ENCODE assay signal across 8 mouse cellular contexts in genomic region chr14:50061179-50061578, GRCm38 (mm10). TPM values are rescaled to one million over a fixed set of nuclear protein-coding genes. Genes with fewer than 3 reads are reported as not detected.
DNase-seq lines count a peak whose midpoint lies in the region; ATAC-seq and TF ChIP-seq lines count a peak whose summit lies in the region.

No protein-coding gene starts in this region.

- WGBS in limb, embryonic 15.5 days, result 11% methylated on average over 11 of the region's 11 CpGs
- 14% methylated on average over 11 of the region's 11 CpGs for WGBS in small intestine, adult 2 months

- intact Hi-C loops in gastrocnemius, postnatal 36 days (cut with DNase I), result no loop called here

- H3K9ac ChIP-seq in limb, embryonic 15.5 days, result 0 out of 2 replicates have a peak overlapping the region, but pooled peaks have one; percentile 54

- ATAC-seq in limb, embryonic 15.5 days (ENCODE audit: insufficient number of reproducible peaks, low FRiP score, low TSS enrichment, low read depth), result no peak

- H3K4me2 ChIP-seq in limb, embryonic 15.5 days, result peak overlapping the region; percentile 71

- peaks cover 5% of the 10 kb centered on the region; the same call in 1 of the 2 replicates for H3K4me1 ChIP-seq in limb, embryonic 15.5 days
- H3K4me1 ChIP-seq in small intestine, adult 2 months (ENCODE audit: control insufficient read depth, insufficient read depth, insufficient read length, low read length), result no peaks in the 10 kb centered on the region

- no peaks in the 10 kb centered on the region for H3K9me3 ChIP-seq in limb, embryonic 15.5 days

- no peaks in the 10 kb centered on the region for H3K36me3 ChIP-seq in limb, embryonic 15.5 days
- no peaks in the 10 kb centered on the region for H3K36me3 ChIP-seq in small intestine, adult 2 months (ENCODE audit: control insufficient read depth, insufficient read depth, low read length)

- H3K27me3 ChIP-seq in limb, embryonic 15.5 days, result no peaks in the 10 kb centered on the region
- no peaks in the 10 kb centered on the region for H3K27me3 ChIP-seq in small intestine, adult 2 months (ENCODE audit: control insufficient read depth, insufficient read depth, low read length)

- DNase-seq in cerebellum, adult 9-11 months, result peak; percentile 2
- no peak for DNase-seq in cerebellum, adult 8-10 months
- DNase-seq in thymus, postnatal 14 days, result peak; percentile 10
- DNase-seq in thymus, adult 18-20 months, result no peak
- DNase-seq in spleen, postnatal 36 days (ENCODE audit: low spot score in 2 of 2), result no peak
- no peak for DNase-seq in gastrocnemius, postnatal 36 days

- peak overlapping the region; percentile 90 for H3K27ac ChIP-seq in limb, embryonic 15.5 days
- no peak overlapping the region for H3K27ac ChIP-seq in small intestine, adult 2 months (ENCODE audit: insufficient read depth, low read depth, low read length)

- no peak for TF ChIP-seq POLR2A in small intestine, adult 2 months (IDR thresholded peaks at IDR 0.05; ENCODE audit: low read depth, low read length)

- peak overlapping the region; percentile 74 for H3K4me3 ChIP-seq in limb, embryonic 15.5 days
- peak overlapping the region; percentile 69 for H3K4me3 ChIP-seq in small intestine, adult 2 months (ENCODE audit: low read depth, low read length)

- no peak for TF ChIP-seq CTCF in small intestine, adult 2 months (IDR thresholded peaks at IDR 0.05; ENCODE audit: extremely low read depth, insufficient read length, insufficient replicate concordance, low read depth, low read length)

RNA-seq across cellular contexts. Expression of gene Olfr725, which starts 21.0 kb away (rescaled TPM):
- polyA plus RNA-seq in limb, embryonic 15.5 days (2015; fragmentation: Nextera tagmentation; extraction: Ambion mirVana), result not detected in 2 replicates
- not detected in 2 replicates for polyA plus RNA-seq in small intestine, adult 2 months (2012; rRNA removed)
- total RNA-seq in gastrocnemius, postnatal 36 days (2021), result not detected

RNA-seq across cellular contexts. Expression of gene Olfr726, which starts 29.6 kb away (rescaled TPM):
- polyA plus RNA-seq in limb, embryonic 15.5 days (2015; fragmentation: Nextera tagmentation; extraction: Ambion mirVana), result not detected in 2 replicates
- polyA plus RNA-seq in small intestine, adult 2 months (2012; rRNA removed), result not detected in 2 replicates
- not detected for total RNA-seq in gastrocnemius, postnatal 36 days (2021)

Comparison
In these comparisons a context has a peak if more than half of its experiments do, and no peak if none do; other contexts are left out.
1. DNase-seq: peak in cerebellum, adult 9-11 months (single experiment) and thymus, postnatal 14 days (single experiment); none in cerebellum, adult 8-10 months (single experiment), thymus, adult 18-20 months (0 of 2), spleen, postnatal 36 days (0 of 2) and gastrocnemius, postnatal 36 days (0 of 2).